Mouse (Mus musculus) CH12.LX (cell line): ENCODE results near the gene Slc35b3.

Experiments used
- CHD2 ChIP-seq: IDR thresholded peaks from 2 replicates; pipeline ENCODE4 v1.6.1; 2011; ENCODE audit warnings: low read length, improper control_type of control experiment
- CTCF ChIP-seq, 2 experiments: IDR thresholded peaks in 1 of 2; conservative IDR thresholded peaks in 1 of 2; 2 replicates each; pipeline ENCODE4 v1.5.1; 2011 to 2012; ENCODE audit warnings: low read depth in 2 of 2, low read length in 2 of 2, improper control_type of control experiment in 1 of 2, inconsistent platforms in 1 of 2, mild to moderate bottlenecking in 1 of 2, moderate library complexity in 1 of 2
- ELF1 ChIP-seq: IDR thresholded peaks from 2 replicates; pipeline ENCODE4 v1.6.1; 2014; ENCODE audit warnings: low read depth, mild to moderate bottlenecking, inconsistent platforms, low read length, improper control_type of control experiment
- EP300 ChIP-seq: IDR thresholded peaks from 2 replicates; pipeline ENCODE4 v1.6.1; 2011; ENCODE audit warnings: low read length, improper control_type of control experiment
- GABPA ChIP-seq: IDR thresholded peaks from 2 replicates; pipeline ENCODE4 v1.6.1; 2012; ENCODE audit warnings: low read depth, low read length, improper control_type of control experiment, inconsistent platforms; ENCODE audit not compliant: insufficient replicate concordance
- MAX ChIP-seq: IDR thresholded peaks from 2 replicates; pipeline ENCODE4 v1.6.1; 2011; ENCODE audit warnings: low read length, improper control_type of control experiment
- MXI1 ChIP-seq: IDR thresholded peaks from 2 replicates; pipeline ENCODE4 v1.6.1; 2011; ENCODE audit warnings: mild to moderate bottlenecking, low read depth, low read length, improper control_type of control experiment
- NELFE ChIP-seq: IDR thresholded peaks from 2 replicates; pipeline ENCODE4 v1.6.1; 2011; ENCODE audit warnings: low read depth, low read length, improper control_type of control experiment
- NRF1 ChIP-seq: IDR thresholded peaks from 2 replicates; pipeline ENCODE4 v1.6.1; 2014; ENCODE audit warnings: low read depth, mild to moderate bottlenecking, inconsistent platforms, low read length, improper control_type of control experiment, moderate library complexity
- POLR2A ChIP-seq: IDR thresholded peaks from 2 replicates; pipeline ENCODE4 v1.6.1; 2011; ENCODE audit warnings: low read depth, mild to moderate bottlenecking, improper control_type of control experiment, low read length
- POLR2AphosphoS2 ChIP-seq: IDR thresholded peaks from 2 replicates; pipeline ENCODE4 v1.6.1; 2011; ENCODE audit warnings: low read depth, low read length, improper control_type of control experiment
- SIN3A ChIP-seq: IDR thresholded peaks from 2 replicates; pipeline ENCODE4 v1.6.1; 2012; ENCODE audit warnings: low read length, improper control_type of control experiment, inconsistent platforms
- TCF12 ChIP-seq: IDR thresholded peaks from 2 replicates; pipeline ENCODE4 v1.6.1; 2014; ENCODE audit warnings: low read depth, mild to moderate bottlenecking, inconsistent platforms, low read length, improper control_type of control experiment

- TF ChIP-seq MAX: no peak
- TF ChIP-seq POLR2A: no peak
- TF ChIP-seq CTCF (conservative IDR thresholded peaks at IDR 0.05 in 1 of 2, IDR thresholded peaks at IDR 0.05 in 1 of 2; ENCODE audit: low read depth in 2 of 2, low read length in 2 of 2): no peak
- no peak for TF ChIP-seq ELF1
- no peak for TF ChIP-seq POLR2AphosphoS2
- TF ChIP-seq CHD2: no peak
- TF ChIP-seq EP300: no peak
- TF ChIP-seq NELFE: no peak
- TF ChIP-seq SIN3A: no peak
- no peak for TF ChIP-seq NRF1
- TF ChIP-seq MXI1: no peak
- no peak for TF ChIP-seq GABPA
- no peak for TF ChIP-seq TCF12
These were observed 10.4 kb upstream of the Slc35b3 start for GRCm38 (mm10) chr13:38971047-38971446.
